Mouse (Mus musculus) right cerebral cortex, adult 18-20 months (tissue): ENCODE measurements around the gene Auts2.

ENCODE experiments used
- DNase-seq: peaks from one replicate; pipeline ENCODE4 v3.0.0; 2022; ENCODE audit warnings: mixed read lengths

The Auts2 gene

DNA sequence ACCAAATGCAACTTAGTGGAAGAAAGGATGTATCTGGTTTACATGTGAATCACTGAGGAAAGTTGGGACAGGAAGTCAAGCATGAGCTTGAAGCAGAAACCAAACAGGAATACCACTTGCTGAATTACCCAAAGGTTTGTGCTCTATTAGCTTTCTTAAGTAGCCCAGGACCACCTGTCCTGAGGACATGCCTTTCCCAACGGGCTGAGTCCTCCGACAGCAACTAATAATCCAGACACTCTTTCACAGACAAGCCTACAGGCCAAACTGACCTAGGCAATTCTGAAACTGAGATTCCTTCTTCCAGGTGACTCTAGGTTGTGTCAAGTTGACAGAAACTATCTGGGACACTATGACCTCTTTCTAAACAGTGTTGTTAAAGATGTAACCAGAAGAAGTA is 44.2 kb downstream of the Auts2 start:
- DNase-seq = no peak

DNA sequence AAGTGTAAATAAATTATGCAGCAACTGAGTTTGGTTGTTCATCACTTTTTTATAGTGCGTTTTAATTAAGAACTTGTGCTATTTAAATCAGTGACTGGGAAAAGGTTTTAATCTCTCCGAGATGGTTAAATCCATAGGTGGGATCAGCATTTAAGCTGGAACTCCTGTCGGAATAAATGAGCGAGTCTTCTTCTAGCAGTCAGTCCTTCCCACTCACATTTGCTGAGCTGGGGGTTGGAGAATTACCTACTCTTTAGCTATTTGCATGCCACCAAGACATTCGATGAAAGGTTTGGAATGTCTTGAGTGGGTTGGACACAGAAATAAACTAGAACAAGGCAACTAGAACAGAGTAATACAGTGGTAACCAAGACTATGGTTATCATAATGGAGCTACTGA is 45.1 kb downstream of the Auts2 start:
- no peak for DNase-seq

DNA sequence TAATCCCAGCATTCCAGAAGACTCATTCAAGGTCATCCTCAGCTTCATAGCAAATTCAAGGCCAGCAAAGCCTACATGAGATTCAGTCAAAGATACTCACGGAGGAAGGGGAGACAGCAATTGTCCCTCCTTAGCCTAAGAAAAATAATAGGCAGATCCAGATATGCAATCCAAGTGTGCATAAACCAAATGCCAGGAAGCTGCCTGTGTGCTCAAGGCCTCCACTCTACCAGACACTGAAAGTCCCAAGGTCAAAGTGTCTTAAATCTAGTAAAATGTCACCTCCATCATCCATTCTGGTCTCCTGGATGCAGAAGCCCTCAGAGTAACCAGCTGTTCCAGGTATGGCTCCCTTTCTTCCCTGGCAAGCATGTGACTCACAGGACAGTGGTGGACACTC is 50.4 kb downstream of the Auts2 start:
- DNase-seq = no peak

DNA sequence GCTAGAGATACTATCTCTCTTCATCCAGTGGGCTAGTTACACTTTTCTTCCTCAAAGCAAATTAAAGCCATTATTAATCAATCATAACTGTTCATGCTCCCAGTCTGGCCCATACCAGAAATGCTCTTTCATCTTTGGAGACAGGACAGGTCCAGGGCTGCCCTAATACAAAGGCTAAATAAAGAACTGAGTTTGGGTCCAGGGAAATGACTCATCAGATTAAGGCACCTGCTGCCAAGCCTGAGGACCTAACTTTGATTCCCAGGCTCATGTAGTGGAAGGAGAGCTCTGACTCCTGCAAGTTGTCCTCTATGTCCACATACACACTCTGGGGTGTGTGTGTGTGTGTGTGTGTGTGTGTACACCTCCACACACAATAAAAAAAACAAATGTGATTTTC is 51.1 kb downstream of the Auts2 start:
- no peak for DNase-seq

DNA sequence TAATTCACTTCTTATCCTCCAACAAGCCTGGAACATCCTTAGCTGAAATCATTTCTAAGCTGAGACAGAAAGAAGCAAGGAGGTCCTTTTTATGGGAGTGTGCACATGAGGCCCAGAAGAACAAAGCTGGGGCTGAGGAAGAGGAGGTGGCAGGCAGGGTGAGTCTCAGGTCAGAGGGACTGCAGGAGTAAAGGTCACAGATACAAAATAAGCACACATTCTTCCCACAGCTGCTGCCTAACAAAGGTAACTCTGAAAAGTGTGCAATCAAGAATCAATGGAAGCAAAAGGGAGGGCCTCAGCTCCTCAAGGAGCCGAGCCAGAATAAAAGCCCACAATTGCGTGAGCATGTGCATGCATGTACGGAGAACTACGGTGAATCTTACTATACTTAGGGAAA is 51.6 kb downstream of the Auts2 start:
- no peak for DNase-seq

DNA sequence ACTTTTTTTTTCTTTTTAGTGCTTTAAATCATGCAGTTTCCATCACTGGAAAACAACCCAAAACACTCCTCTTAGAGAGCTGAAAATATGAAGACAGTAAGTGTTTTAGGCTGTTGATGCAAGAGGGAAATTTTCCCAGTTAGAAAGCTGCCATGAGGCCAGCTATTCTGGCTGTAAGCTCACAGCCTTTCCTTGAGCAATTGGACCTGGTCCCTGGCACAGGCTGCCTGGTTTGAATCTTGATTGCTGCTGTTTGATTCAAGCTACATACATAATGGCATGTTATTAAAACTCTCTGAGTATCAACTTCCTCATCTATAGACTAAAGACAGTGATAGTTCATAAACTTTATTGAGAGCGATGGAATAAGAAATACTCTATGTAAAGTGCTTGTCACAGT is 52.8 kb downstream of the Auts2 start:
- DNase-seq = no peak

DNA sequence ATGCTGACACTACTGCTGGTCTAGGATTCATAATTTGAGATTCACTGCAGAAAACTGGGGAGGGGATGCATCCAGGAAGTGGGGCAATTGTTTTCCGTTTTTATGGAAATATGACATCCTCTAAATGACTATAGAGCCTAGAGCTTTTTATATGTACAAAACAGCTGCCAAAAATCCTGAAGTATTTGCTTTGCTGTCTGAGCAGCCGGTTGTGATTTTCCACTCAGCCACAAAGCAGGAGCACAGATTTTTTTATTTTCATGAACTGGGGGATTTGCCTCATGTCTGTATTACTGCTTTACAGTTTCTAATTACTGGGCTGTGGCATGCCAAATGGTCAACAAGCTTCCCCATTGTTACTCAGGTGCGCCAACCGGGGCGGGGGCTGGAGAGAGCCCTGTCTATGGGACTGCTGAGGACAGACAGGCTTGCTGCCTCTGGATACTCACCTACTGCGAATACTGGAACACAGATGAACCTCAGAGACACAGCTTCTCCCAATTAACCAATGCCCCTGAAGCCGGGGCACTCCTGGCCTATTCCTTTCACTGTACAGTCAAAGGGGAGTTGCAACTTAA is 53.3 kb downstream of the Auts2 start:
- DNase-seq = no peak

DNA sequence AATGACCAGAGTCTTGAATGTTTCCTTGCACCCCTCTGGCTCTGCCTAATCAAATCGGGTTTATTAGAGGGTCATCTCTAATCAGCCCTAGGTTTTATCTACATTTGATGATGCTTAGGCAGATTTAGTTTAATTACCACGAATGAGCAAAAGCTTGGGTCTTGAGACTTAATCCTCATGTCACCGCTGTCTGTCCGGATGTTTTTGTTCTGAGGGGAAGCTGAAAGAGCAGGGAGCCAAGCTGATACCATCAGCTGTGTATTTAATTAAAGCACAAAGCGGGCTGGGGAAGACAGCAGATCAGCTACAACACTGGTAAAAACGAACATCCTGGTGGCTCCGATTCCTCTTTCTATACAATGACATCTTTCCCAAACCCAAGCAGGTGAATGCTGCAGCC is 56.3 kb downstream of the Auts2 start:
- no peak for DNase-seq

DNA sequence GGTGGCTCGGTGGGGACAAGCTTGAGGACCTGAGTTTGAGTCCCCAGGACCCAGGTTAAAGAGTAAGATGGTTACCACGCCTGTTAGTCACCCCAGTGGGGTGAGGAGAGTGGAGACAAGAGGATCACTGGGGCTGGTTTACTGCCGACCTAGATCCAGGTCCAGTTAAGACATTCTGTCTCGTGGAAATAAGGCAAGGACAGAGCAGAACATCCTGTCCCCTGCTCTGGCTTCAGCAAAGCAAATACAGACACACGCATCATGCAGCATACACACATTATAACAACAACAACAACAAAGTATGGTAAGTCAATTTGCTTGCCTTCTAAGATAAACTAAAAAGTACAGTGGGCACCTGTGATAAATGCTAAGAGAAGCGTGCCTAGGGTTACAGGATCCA is 57.1 kb downstream of the Auts2 start:
- no peak for DNase-seq

DNA sequence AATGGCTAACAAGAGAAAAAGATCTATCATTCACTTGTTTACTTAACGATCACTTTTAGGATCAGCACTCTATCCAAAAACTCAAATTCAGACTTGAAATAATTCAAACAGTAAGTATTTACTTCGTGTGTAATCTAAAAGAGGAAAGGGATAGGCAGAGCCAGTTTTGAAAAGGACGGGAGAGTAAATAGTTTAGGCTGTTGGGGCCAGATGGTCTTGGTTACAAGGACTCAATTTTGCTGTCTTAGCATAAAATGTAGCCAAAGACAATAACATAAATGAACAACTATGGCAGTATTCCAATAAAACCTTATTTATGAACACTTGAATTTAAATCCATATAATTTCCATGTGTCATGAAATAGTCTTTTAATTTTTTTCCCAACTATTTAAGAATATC is 57.7 kb downstream of the Auts2 start:
- DNase-seq = no peak

DNA sequence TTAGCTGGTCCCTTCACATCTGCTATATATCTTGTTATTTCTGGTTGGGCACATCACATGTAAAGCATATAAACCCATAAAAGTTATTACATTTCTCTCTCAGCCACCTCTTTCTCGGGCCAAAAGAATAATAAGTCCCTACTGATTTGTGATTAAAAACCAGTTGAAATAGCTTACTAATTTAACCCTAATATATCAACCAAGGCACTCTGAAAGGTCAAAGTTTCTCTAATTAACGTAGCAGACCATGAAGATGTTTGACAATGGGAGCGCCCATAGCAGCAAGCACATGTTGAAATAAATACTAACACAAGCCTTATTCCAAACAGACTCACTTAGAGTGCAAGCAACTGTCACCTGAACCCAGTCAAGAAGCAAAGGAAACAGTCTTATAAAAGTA is 61.7 kb downstream of the Auts2 start:
- DNase-seq = no peak

DNA sequence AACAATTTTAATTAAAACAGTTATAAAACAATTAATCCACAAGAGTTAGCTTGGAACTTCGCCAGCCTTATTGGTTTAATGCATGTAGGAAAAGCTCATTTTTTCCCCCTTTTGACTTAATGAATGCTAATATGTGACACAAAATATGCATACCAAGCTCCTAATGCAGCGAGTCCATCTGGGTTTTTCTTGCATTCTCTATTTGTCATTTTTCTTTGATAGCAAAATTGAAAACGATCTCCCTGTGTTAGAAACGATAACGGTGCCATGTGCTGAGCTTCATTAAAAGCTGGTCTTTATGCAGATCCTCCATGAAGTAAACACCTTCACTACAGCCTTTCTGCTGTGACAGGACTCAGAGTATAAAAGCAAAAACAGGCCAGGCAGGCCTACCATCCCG is 62.7 kb downstream of the Auts2 start:
- no peak for DNase-seq

DNA sequence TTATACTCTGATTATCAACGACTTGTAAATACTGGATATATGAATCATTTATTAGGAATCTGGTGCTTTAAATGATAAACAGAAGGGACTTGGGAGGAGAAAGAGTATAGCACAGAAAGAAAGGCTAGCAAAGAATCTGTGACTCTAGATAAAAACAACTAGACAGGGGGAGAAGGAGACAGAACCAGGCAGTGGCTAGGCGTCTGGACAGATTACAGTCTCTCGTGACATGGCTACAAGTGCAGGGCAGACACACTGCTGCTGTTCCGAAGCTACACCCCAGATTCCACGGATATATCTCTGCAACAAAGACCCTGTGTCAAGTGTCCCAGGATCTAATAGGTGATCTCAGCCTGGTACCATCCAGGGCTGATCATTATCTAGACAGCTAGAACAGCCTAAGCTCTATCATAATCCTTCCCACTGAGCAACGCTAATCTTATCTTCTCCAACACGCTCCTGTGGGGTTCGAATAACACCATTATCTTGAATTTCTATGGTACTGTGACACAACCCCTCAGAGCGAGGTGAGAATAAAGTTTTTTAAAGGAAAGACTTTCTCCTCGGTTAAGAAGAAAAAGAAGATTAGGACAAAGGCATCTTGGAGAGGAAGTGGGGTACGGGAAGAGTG is 63.8 kb downstream of the Auts2 start:
- no peak for DNase-seq

DNA sequence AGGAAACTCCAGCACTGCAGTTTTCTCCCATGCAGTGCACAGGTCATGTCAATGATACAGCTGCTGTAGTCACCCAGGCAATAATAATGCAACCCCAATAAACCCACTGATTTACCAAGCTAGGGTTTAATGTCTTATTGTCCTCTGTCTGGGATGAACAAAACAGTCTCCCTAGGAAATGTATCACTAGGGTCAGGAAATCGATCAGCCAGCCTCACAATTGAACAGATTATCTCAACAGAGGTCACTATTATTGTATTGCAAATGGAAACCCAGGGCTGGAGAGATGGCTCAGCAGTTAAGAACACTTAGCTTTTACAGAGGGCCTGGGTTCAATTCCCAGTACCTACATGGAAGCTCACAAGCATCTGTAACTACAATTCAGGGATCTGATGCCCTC is 65.6 kb downstream of the Auts2 start:
- no peak for DNase-seq

DNA sequence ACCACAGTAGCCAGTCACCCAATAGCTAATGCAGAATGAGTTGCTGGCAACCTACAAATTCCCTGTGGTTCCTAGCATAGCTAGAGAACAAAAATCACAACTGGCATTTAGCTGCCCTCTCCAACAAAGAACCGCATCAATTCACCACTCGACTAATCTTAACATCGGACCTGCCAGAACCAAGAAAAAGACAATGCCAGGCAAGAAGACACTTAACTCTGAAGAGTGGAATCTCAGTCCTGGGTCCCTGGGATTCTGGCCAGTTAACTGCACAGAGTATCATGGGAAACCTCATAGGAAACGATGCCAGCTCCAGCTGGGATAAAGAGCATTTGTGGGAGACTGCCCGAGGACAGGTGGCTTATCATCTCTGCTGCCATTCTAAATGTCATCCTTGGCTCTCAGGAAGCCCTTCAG is 70.2 kb downstream of the Auts2 start:
- DNase-seq = no peak

DNA sequence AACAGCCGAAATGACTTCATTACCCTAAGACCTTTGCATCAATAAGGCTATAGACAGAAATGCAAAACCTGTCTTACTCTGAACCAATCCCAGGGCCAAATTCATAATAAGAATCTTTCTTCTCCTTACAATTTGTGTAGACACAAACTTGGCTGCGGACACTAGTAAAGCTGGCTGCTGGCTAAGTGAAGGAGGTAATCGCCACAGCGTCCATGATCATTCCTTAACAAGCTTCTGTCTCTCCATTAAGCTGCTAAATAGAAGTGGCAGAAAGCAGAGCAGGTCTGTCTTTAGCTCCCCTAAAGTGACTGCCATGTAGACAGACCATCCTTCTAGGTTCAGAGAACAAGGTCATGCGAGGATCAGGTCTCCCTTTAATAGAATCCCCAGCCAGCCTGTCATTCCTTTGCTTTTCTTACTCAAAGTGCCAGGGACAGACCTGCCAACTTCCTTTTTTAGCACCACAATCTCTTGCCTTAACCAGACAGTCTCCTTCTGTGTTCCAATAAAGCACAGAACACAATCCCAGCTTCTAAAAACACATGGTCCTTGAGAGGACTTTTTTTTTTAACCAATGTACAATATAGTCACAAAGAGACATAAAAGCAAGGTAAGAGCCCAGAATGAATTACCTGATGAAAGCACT is 70.8 kb downstream of the Auts2 start:
- no peak for DNase-seq

DNA sequence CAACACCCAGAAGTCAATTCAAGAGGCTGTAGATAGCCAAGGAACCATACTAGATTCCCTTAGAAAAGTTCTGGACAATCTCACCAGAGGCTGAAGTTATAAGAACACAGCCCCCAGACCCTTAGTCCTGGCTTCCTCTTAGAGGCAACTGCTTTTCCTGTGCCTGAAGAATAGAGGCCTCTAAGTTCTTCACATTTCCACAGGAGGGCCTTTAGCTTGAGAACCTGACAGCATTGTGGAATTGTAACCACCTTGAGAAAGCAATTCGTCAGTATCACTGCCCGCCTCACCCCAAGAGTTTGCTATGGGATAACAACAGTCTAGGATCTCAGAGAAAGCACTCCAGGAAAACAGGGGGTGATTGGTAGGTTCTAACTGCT is 75.8 kb downstream of the Auts2 start:
- no peak for DNase-seq

DNA sequence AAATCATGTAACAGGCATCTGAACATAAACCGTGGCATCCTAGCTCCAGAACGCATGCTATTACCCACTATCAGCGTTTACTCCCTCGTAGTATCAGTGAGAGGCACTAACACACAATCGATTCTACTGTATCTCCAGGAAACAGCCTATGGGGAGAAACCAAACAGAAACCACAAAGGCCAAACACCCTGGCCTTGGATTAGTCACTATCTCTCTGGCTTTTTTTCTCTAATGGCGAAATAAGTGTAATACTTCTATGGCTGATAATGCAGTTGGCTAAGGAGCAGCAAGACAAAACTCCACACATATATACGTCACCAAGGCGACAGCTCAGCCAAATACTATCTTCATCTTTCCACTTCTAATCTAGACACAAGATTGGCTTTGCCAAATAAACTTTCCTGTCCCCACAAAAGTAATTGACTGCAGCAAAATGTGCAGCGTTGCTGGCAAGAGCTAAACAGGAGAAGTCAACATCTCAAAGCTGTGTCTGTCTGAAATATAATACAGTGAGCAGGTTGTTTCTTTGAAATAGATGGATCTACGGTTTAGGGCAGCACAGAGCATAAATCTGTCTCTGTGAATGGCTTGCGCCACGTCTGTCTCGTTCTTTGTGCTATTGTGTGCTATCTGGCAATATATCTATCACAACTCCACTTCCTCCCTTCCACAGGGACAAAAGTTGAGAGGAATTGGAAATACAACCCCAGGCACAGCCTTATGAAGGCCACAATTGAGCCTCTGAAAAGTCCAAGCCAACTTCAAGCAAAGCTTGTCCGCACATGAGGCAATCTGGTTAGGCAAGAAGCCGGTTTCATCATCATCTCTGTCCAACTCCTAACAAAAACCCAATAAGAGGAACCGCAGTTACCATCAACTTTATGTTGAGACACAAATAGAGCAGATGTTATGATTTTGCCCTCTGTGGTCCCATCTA is 76.4 kb downstream of the Auts2 start:
- DNase-seq = no peak

DNA sequence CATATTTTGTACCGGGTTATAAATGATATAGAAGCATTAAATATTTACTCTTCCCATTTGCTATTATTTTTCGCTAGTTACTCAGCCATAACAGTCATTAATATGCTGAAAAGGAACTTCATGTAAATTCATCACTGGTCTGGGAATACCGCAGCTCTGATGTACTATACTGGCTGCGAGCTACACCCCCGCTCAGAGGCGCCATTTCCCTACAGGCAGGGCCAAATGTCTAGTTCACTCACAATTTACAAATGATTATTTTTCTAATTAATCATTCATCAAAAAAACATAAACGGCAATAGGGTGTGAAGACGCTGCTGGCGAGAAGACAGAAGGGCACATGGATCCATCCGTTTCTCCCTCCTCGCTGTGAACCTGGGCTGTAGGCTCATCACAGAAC is 80.6 kb downstream of the Auts2 start:
- no peak for DNase-seq

DNA sequence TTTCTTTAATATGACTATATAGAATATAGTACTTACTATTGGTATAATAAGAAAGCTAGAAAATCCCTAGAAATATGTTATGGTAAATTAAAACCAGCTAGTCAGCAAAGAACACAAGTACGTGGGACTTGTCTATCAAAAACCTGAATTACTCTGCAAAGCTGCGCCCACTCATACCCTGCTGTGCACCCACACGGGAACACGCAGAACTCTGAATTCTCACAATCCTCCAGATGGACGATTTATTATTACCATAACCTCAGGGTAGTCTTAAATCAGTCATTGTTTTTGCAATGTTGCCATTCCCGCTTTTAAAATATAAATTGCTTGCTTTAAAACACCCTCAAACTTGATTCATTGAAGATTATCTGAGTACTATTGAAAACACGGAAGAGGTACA is 84.6 kb downstream of the Auts2 start:
- DNase-seq = peak; percentile 81

DNA sequence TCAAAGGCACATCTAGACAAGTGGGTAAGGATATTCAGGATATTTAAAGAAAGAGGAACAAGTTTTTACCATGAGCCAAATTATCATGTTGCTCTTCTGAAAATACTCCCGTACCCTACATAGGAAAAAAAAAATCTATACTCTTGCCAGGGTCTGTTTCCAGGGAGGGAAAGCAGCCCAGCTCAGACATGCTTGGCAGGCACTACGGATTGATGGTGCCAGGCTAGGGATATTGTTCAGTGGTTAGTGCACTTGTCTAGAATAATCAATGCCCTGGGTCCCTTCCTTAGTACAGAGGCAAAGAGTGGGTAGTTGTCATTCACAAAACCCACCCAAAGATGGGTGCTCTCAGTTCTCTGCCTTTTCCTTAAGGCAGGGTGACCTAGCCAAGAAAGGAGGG is 90.8 kb downstream of the Auts2 start:
- peak; percentile 14 for DNase-seq

DNA sequence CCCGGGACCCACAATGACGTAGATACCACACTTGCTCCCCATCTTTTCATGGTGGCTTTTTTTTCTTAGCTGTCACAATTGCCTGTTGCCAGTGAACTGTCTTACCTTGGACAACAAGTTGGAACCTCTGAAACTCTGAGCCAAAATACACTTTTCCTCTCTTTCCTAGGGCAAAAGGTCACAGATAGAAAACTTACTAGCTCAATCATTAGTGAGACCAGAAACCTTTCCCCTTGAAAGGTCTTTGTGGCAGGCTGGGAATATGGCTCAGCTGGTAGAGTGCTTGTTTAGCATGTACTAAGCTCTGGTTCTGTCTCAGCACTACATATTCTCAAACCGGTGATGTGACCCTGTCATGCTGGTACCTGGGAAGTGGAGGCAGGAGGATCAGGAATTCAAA is 93.1 kb downstream of the Auts2 start:
- no peak for DNase-seq

DNA sequence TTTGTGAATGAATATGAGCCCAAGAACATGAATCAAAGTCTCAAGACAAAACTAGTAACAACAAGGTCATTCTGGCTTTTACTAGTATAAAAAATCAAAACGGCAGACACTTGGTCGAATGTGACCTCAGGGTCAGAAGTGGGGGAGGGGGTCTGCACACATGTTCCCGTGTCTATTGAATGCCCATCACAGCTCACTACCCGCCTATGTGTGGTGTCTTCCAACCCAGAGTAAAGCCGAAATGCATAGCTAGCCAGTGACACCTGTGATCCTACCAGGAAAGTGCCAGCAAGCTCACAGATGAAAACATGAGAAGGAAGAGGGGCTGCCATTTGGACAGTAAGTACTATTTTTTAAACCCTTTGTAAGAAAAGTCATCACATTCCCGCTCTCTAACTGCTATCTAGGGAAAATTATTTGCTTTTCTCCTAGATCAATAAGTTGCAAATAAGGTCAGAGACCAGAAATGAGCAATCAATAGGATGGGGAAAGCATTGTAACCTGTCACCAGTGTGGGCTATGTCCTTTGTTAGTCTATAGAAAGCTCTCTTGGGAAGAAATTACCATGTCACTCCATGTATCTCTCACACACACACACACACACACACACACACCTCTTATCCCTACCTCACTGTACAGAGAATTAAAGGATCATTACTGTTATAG is 94.6 kb downstream of the Auts2 start:
- no peak for DNase-seq
